Mouse (Mus musculus): Measurements from ENCODE around the gene Lysmd4. TPM values are rescaled to one million over a fixed set of nuclear protein-coding genes. Genes with fewer than 3 reads are reported as not detected.

Lysmd4 gene
- total and polyA plus RNA-seq, 2 experiments: 8.3 to 9.5 TPM

DNA sequence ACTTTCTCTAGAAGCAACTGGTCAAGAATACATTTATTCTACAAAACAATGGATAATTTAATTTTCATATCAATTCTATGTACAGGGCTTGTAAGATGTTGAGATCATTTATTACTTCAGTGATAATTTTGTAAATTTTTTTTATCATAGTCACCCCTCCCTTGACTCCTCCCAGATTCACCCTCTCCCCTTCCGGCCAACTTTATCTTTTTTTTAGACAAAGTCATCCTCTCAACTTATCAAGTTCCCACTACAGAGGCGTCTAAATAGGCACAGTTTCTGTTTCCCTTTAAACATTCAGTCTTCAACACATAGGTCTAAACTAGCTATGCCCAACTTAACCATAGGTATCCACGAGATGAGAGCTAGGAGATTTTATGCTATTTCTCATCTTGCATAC, 90.9 kb downstream of the Lysmd4 start:
- Histone ChIP-seq H3K4me3 (ENCODE audit: insufficient read depth, low read depth, low read length) (no peak overlapping the region), H3K9ac (ENCODE audit: low read depth, low read length) (no peak overlapping the region), H3K27me3 (ENCODE audit: control insufficient read depth, insufficient read depth, low read length) (no peaks in the 10 kb centered on the region), H3K36me3 (ENCODE audit: control insufficient read depth, insufficient read depth, low read length) (peaks cover 4% of the 10 kb centered on the region), H3K4me1 (ENCODE audit: control insufficient read depth, insufficient read depth, low read length) (peaks cover 2% of the 10 kb centered on the region; the same call in 1 of the 2 replicates), H3K27ac (replicated peaks; ENCODE audit: insufficient read depth, low read depth, low read length) (no peak overlapping the region), H3K79me2 (ENCODE audit: control insufficient read depth, insufficient read depth, low read length) (peaks cover 10% of the 10 kb centered on the region; the same call in 1 of the 2 replicates)
- no peak for DNase-seq (ENCODE audit: extremely low read depth, low read depth, low spot score)
- no peak for TF ChIP-seq POLR2A (IDR thresholded peaks at IDR 0.05; ENCODE audit: extremely low read depth, insufficient read depth, low read length)
- no peak for TF ChIP-seq CTCF (IDR thresholded peaks at IDR 0.05; ENCODE audit: low read depth, low read length)
- 84% methylated on average over 3 of the region's 3 CpGs for WGBS

DNA sequence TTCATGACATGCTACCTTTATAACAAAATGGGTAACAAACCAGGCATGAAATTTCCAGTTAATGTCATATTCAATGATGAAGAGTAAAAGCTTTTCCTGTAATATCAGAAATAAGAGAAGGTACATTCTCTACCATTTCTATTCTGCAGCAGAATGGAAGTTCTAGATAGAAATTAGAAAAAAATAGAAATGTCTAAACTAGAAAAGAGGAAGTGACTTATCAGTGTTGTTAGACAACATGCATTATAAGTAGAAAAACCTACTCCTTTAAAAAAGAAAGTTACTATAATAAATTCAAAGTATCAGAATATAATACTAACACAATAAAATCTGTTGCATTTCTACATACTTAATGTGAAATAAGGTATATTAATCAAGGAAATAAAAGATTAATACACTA, 96.4 kb downstream of the Lysmd4 start:
- Histone ChIP-seq H3K27ac (replicated peaks; ENCODE audit: insufficient read depth, low read depth, low read length) (no peak overlapping the region), H3K4me1 (ENCODE audit: control insufficient read depth, insufficient read depth, low read length) (no peaks in the 10 kb centered on the region), H3K79me2 (ENCODE audit: control insufficient read depth, insufficient read depth, low read length) (peaks cover 11% of the 10 kb centered on the region; the same call in 1 of the 2 replicates), H3K36me3 (ENCODE audit: control insufficient read depth, insufficient read depth, low read length) (peaks cover 2% of the 10 kb centered on the region), H3K9ac (ENCODE audit: low read depth, low read length) (no peak overlapping the region), H3K4me3 (ENCODE audit: insufficient read depth, low read depth, low read length) (no peak overlapping the region), H3K27me3 (ENCODE audit: control insufficient read depth, insufficient read depth, low read length) (no peaks in the 10 kb centered on the region)
- DNase-seq (ENCODE audit: extremely low read depth, low read depth, low spot score): no peak
- no peak for TF ChIP-seq POLR2A (IDR thresholded peaks at IDR 0.05; ENCODE audit: extremely low read depth, insufficient read depth, low read length)
- TF ChIP-seq CTCF (IDR thresholded peaks at IDR 0.05; ENCODE audit: low read depth, low read length): no peak

DNA sequence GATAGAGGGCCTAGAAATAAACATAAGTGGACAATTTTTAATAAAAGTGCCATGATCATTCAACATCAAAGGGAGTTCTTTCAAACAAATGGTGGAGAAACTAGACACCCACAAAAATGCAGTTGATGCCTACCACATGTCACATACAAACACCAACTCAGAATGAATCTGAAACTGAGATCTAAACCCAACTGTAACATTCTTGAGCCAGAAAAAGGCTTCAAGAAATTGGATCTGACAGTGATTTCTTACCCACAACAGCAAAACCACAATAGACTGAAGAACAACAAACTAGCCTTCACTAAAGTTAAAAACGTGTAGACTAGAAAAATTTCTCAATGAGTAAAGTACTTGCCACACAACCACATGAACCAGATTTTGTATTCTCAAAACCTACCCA, 98.0 kb downstream of the Lysmd4 start:
- H3K9ac ChIP-seq (ENCODE audit: low read depth, low read length): no peak overlapping the region
- no peak overlapping the region for H3K27ac ChIP-seq (replicated peaks; ENCODE audit: insufficient read depth, low read depth, low read length)
- no peaks in the 10 kb centered on the region for H3K4me1 ChIP-seq (ENCODE audit: control insufficient read depth, insufficient read depth, low read length)
- WGBS: 61% methylated on average over 1 of the region's 1 CpGs
- peaks cover 2% of the 10 kb centered on the region for H3K36me3 ChIP-seq (ENCODE audit: control insufficient read depth, insufficient read depth, low read length)
- no peaks in the 10 kb centered on the region for H3K27me3 ChIP-seq (ENCODE audit: control insufficient read depth, insufficient read depth, low read length)
- DNase-seq (ENCODE audit: extremely low read depth, low read depth, low spot score): no peak
- no peak overlapping the region for H3K4me3 ChIP-seq (ENCODE audit: insufficient read depth, low read depth, low read length)
- TF ChIP-seq POLR2A (IDR thresholded peaks at IDR 0.05; ENCODE audit: extremely low read depth, insufficient read depth, low read length): no peak
- no peak for TF ChIP-seq CTCF (IDR thresholded peaks at IDR 0.05; ENCODE audit: low read depth, low read length)
- peaks cover 13% of the 10 kb centered on the region; the same call in 1 of the 2 replicates for H3K79me2 ChIP-seq (ENCODE audit: control insufficient read depth, insufficient read depth, low read length)

- Histone ChIP-seq H3K4me3 (ENCODE audit: insufficient read depth, low read depth, low read length) (no peak overlapping the region), H3K27me3 (ENCODE audit: control insufficient read depth, insufficient read depth, low read length) (no peaks in the 10 kb centered on the region), H3K27ac (replicated peaks; ENCODE audit: insufficient read depth, low read depth, low read length) (no peak overlapping the region), H3K9ac (ENCODE audit: low read depth, low read length) (no peak overlapping the region), H3K36me3 (ENCODE audit: control insufficient read depth, insufficient read depth, low read length) (no peaks in the 10 kb centered on the region), H3K4me1 (ENCODE audit: control insufficient read depth, insufficient read depth, low read length) (no peaks in the 10 kb centered on the region), H3K79me2 (ENCODE audit: control insufficient read depth, insufficient read depth, low read length) (peaks cover 17% of the 10 kb centered on the region; the same call in 1 of the 2 replicates)
- no peak for TF ChIP-seq POLR2A (IDR thresholded peaks at IDR 0.05; ENCODE audit: extremely low read depth, insufficient read depth, low read length)
- TF ChIP-seq CTCF (IDR thresholded peaks at IDR 0.05; ENCODE audit: low read depth, low read length): no peak
- WGBS: 88% methylated on average over 7 of the region's 7 CpGs
- DNase-seq (ENCODE audit: extremely low read depth, low read depth, low spot score): peak; percentile 32
Measured at GRCm38 (mm10) chr7:67342067-67342625, 119.8 kb downstream of the Lysmd4 start.

DNA sequence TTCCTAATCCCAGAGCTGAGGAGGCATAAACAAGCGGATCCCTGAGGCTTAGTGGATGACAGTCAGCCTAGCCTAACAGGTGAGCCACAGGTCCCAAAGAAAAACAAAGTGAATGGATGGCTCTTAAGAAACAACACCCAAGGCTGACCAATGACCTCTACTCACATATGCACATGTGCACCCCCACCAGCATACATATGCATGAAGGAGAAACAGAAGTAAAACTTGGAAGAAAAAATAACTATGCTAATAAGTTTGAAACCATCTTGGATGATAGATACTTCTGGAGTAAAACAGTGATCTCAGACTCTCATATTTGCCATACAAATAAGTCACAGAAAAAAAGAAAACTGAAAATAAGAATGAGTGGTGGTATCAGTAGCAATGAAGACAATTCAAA, 122.1 kb downstream of the Lysmd4 start:
- no peak for DNase-seq (ENCODE audit: extremely low read depth, low read depth, low spot score)
- H3K79me2 ChIP-seq (ENCODE audit: control insufficient read depth, insufficient read depth, low read length): peaks cover 16% of the 10 kb centered on the region; the same call in 1 of the 2 replicates
- H3K36me3 ChIP-seq (ENCODE audit: control insufficient read depth, insufficient read depth, low read length): no peaks in the 10 kb centered on the region; the same call in 1 of the 2 replicates
- TF ChIP-seq POLR2A (IDR thresholded peaks at IDR 0.05; ENCODE audit: extremely low read depth, insufficient read depth, low read length) (no peak), CTCF (IDR thresholded peaks at IDR 0.05; ENCODE audit: low read depth, low read length) (no peak)
- H3K4me3 ChIP-seq (ENCODE audit: insufficient read depth, low read depth, low read length): no peak overlapping the region
- H3K4me1 ChIP-seq (ENCODE audit: control insufficient read depth, insufficient read depth, low read length): peaks cover 2% of the 10 kb centered on the region; the same call in 1 of the 2 replicates
- H3K27me3 ChIP-seq (ENCODE audit: control insufficient read depth, insufficient read depth, low read length): no peaks in the 10 kb centered on the region
- WGBS: 100% methylated on average over 1 of the region's 1 CpGs
- no peak overlapping the region for H3K27ac ChIP-seq (replicated peaks; ENCODE audit: insufficient read depth, low read depth, low read length)
- H3K9ac ChIP-seq (ENCODE audit: low read depth, low read length): no peak overlapping the region

DNA sequence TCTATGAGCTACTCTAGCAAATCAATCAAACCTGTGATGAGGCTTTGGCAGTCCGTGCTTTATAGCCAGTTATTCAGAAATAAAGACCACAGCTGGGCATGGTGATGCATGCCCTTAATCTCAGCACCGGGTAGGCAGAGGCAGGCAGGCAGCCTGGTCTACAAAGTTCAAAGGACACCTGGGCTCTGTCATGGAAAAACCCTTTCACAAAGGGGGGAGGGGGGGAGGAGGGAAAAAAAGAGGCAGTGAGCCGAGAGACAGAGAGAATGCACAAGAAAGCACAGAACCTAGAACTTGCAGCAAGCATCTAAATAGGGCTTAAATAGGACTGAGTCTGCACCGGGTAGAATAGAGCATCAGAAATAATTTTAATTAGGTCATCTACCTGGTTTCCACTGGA, 130.6 kb downstream of the Lysmd4 start:
- Histone ChIP-seq H3K27ac (replicated peaks; ENCODE audit: insufficient read depth, low read depth, low read length) (no peak overlapping the region), H3K79me2 (ENCODE audit: control insufficient read depth, insufficient read depth, low read length) (peaks cover 18% of the 10 kb centered on the region), H3K4me3 (ENCODE audit: insufficient read depth, low read depth, low read length) (no peak overlapping the region), H3K27me3 (ENCODE audit: control insufficient read depth, insufficient read depth, low read length) (no peaks in the 10 kb centered on the region), H3K4me1 (ENCODE audit: control insufficient read depth, insufficient read depth, low read length) (peaks cover 9% of the 10 kb centered on the region), H3K9ac (ENCODE audit: low read depth, low read length) (no peak overlapping the region), H3K36me3 (ENCODE audit: control insufficient read depth, insufficient read depth, low read length) (no peaks in the 10 kb centered on the region)
- peak; percentile 59 for DNase-seq (ENCODE audit: extremely low read depth, low read depth, low spot score)
- WGBS: 40% methylated on average over 4 of the region's 4 CpGs
- TF ChIP-seq CTCF (IDR thresholded peaks at IDR 0.05; ENCODE audit: low read depth, low read length): no peak
- TF ChIP-seq POLR2A (IDR thresholded peaks at IDR 0.05; ENCODE audit: extremely low read depth, insufficient read depth, low read length): no peak

All from liver, adult 2 months (tissue).